ENCODE assay signal across 7 mouse cellular contexts in genomic region chr11:76179495-76180145, GRCm38 (mm10). TPM values are rescaled to one million over a fixed set of nuclear protein-coding genes. Genes with fewer than 3 reads are reported as not detected.
A peak's percentile ranks its signal among the peaks of the same experiment; 100 is the strongest.
DNase-seq lines count a peak whose midpoint lies in the region; ATAC-seq lines count a peak whose summit lies in the region.

Gene Vps53, minus strand, starts transcription at chr11:76179647.
Gene Fam57a, plus strand, starts transcription at chr11:76179671.

- H3K4me2 ChIP-seq in embryonic facial prominence, embryonic 11.5 days (ENCODE audit: low read depth, low read length), result peak within 1 kb of the TSS; percentile 93
- H3K4me2 ChIP-seq in midbrain, embryonic 12.5 days (replicated peaks), result peak within 1 kb of the TSS; percentile 93

- H3K36me3 ChIP-seq in embryonic facial prominence, embryonic 11.5 days (replicated peaks; ENCODE audit: control insufficient read depth, insufficient read depth, low read depth, low read length), result no peaks in the 10 kb centered on the region
- no peaks in the 10 kb centered on the region for H3K36me3 ChIP-seq in limb, embryonic 10.5 days
- H3K36me3 ChIP-seq in midbrain, embryonic 12.5 days, result peaks cover 8% of the 10 kb centered on the region; the same call in 1 of the 2 replicates

- H3K4me3 ChIP-seq in embryonic facial prominence, embryonic 11.5 days (ENCODE audit: low read depth, low read length), result peak within 1 kb of the TSS; percentile 74
- H3K4me3 ChIP-seq in limb, embryonic 10.5 days, result peak within 1 kb of the TSS; percentile 87
- H3K4me3 ChIP-seq in midbrain, embryonic 12.5 days, result peak within 1 kb of the TSS; percentile 70

- H3K27me3 ChIP-seq in embryonic facial prominence, embryonic 11.5 days (ENCODE audit: control insufficient read depth, insufficient read depth, low read length), result no peaks in the 10 kb centered on the region
- H3K27me3 ChIP-seq in limb, embryonic 10.5 days (ENCODE audit: low read depth, poor library complexity, severe bottlenecking), result no peaks in the 10 kb centered on the region
- H3K27me3 ChIP-seq in midbrain, embryonic 12.5 days, result no peaks in the 10 kb centered on the region

- DNase-seq in adrenal gland, postnatal 25 days, result peak; percentile 89
- DNase-seq in embryonic facial prominence, embryonic 11.5 days (ENCODE audit: low spot score), result peak; percentile 89
- DNase-seq in heart, adult 11 months, result peak; percentile 99
- DNase-seq in kidney, adult 18-20 months, result peak; percentile 94
- DNase-seq in limb, embryonic 10.5 days (ENCODE audit: low spot score), result peak; percentile 91
- peak; percentile 77 for DNase-seq in skeletal muscle tissue, adult 2 months (ENCODE audit: low read depth, low spot score)

- H3K4me1 ChIP-seq in embryonic facial prominence, embryonic 11.5 days (ENCODE audit: control insufficient read depth, insufficient read depth, low read length), result no peaks in the 10 kb centered on the region
- peaks cover 12% of the 10 kb centered on the region for H3K4me1 ChIP-seq in limb, embryonic 10.5 days
- peaks cover 15% of the 10 kb centered on the region for H3K4me1 ChIP-seq in midbrain, embryonic 12.5 days

- H3K9me3 ChIP-seq in embryonic facial prominence, embryonic 11.5 days (replicated peaks; ENCODE audit: control insufficient read depth, low read length), result no peaks in the 10 kb centered on the region
- H3K9me3 ChIP-seq in limb, embryonic 10.5 days (replicated peaks), result no peaks in the 10 kb centered on the region
- no peaks in the 10 kb centered on the region for H3K9me3 ChIP-seq in midbrain, embryonic 12.5 days

- under 1% methylated on average over 37 of the region's 37 CpGs for WGBS in embryonic facial prominence, embryonic 11.5 days
- under 1% methylated on average over 37 of the region's 37 CpGs for WGBS in limb, embryonic 10.5 days
- under 1% methylated on average over 37 of the region's 37 CpGs for WGBS in midbrain, embryonic 12.5 days

- peak; percentile 83 for ATAC-seq in embryonic facial prominence, embryonic 11.5 days (replicated peaks; ENCODE audit: insufficient number of reproducible peaks, low FRiP score, low TSS enrichment, low read depth)
- peak; percentile 82 for ATAC-seq in midbrain, embryonic 12.5 days (ENCODE audit: low FRiP score, low read depth)

- H3K27ac ChIP-seq in embryonic facial prominence, embryonic 11.5 days (replicated peaks; ENCODE audit: low read depth, low read length), result peak within 1 kb of the TSS; percentile 22; the same call in 1 of the 2 replicates
- peak within 1 kb of the TSS; percentile 73 for H3K27ac ChIP-seq in limb, embryonic 10.5 days
- H3K27ac ChIP-seq in midbrain, embryonic 12.5 days (replicated peaks), result peak within 1 kb of the TSS; percentile 62

- peak within 1 kb of the TSS; percentile 65 for H3K9ac ChIP-seq in embryonic facial prominence, embryonic 11.5 days (replicated peaks; ENCODE audit: low read length)
- H3K9ac ChIP-seq in midbrain, embryonic 12.5 days (replicated peaks), result peak within 1 kb of the TSS; percentile 78

RNA-seq across cellular contexts. Expression of gene Vps53, which starts in this region (rescaled TPM):
- total RNA-seq in adrenal gland, postnatal 25 days (2021), result 43.1 and 55.1 TPM in 2 replicates
- 41.1 and 41.7 TPM in 2 replicates for polyA plus RNA-seq in embryonic facial prominence, embryonic 11.5 days (2014; fragmentation: Nextera tagmentation; extraction: Ambion mirVana)
- 36.0 and 36.2 TPM in 2 replicates for polyA plus RNA-seq in limb, embryonic 10.5 days (2016; fragmentation: Nextera tagmentation; extraction: Ambion mirVana)
- polyA plus RNA-seq in midbrain, embryonic 12.5 days (2016; fragmentation: Nextera tagmentation; extraction: Ambion mirVana), result 49.7 and 52.8 TPM in 2 replicates

RNA-seq across cellular contexts. Expression of gene Fam57a, which starts in this region (rescaled TPM):
- 6.8 and 9.2 TPM in 2 replicates for total RNA-seq in adrenal gland, postnatal 25 days (2021)
- polyA plus RNA-seq in embryonic facial prominence, embryonic 11.5 days (2014; fragmentation: Nextera tagmentation; extraction: Ambion mirVana), result 31.0 and 34.3 TPM in 2 replicates
- 34.9 and 36.4 TPM in 2 replicates for polyA plus RNA-seq in limb, embryonic 10.5 days (2016; fragmentation: Nextera tagmentation; extraction: Ambion mirVana)
- 23.7 and 25.4 TPM in 2 replicates for polyA plus RNA-seq in midbrain, embryonic 12.5 days (2016; fragmentation: Nextera tagmentation; extraction: Ambion mirVana)

Comparison
In these comparisons a context has a peak if more than half of its experiments do, and no peak if none do; other contexts are left out.
1. Peak in every context shown above with its lines: DNase-seq, ATAC-seq, H3K4me3 ChIP-seq and H3K27ac ChIP-seq.
2. H3K27ac ChIP-seq: peak in every context shown above with its lines; median percentile 73 in limb, embryonic 10.5 days; 62 in midbrain, embryonic 12.5 days; 22 in embryonic facial prominence, embryonic 11.5 days.